Mouse (Mus musculus): ENCODE data around the gene Dnaja3. TPM values are rescaled to one million over a fixed set of nuclear protein-coding genes. Genes with fewer than 3 reads are reported as not detected.

Dnaja3 gene
- total RNA-seq (2014; fragmentation: Nextera tagmentation): 56.5 and 81.2 TPM in 2 replicates
- 71.0 and 106 TPM in 2 replicates for total RNA-seq (2017)

DNA sequence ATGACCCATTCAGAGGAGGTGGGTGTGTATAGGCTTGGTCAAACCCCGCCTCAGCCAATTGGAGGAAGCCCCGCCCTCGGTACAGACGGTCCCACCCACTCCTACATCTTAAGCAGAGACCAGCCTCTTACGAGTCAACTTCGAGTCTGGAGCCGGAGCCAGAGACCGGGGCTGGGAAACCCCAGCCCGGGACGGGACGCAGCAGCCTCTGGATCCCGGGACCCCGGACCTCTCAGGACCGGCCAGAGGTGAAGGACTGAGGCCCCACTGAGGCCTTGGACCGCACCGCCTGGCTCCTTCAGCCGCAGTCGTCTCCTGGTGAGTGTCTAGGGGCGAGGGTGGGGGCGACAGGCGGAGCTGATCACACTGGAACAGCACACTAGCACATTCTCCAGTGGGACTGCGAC is at the start of gene Dnaja3, which contains the start of gene Vasn:
Gene Dnaja3, plus strand, starts transcription at position 159 of the 407 bp plus-strand sequence.
Gene Vasn, plus strand, starts transcription at position 111 of the 407 bp plus-strand sequence.
- peak; percentile 84 for ATAC-seq (replicated peaks; ENCODE audit: low FRiP score, low TSS enrichment, poor library complexity, severe bottlenecking)

- ATAC-seq (replicated peaks; ENCODE audit: low FRiP score, low TSS enrichment, poor library complexity, severe bottlenecking): no peak
These were observed 49.6 kb upstream of the Dnaja3 start for GRCm38 (mm10) chr16:4590236-4590635.

DNA sequence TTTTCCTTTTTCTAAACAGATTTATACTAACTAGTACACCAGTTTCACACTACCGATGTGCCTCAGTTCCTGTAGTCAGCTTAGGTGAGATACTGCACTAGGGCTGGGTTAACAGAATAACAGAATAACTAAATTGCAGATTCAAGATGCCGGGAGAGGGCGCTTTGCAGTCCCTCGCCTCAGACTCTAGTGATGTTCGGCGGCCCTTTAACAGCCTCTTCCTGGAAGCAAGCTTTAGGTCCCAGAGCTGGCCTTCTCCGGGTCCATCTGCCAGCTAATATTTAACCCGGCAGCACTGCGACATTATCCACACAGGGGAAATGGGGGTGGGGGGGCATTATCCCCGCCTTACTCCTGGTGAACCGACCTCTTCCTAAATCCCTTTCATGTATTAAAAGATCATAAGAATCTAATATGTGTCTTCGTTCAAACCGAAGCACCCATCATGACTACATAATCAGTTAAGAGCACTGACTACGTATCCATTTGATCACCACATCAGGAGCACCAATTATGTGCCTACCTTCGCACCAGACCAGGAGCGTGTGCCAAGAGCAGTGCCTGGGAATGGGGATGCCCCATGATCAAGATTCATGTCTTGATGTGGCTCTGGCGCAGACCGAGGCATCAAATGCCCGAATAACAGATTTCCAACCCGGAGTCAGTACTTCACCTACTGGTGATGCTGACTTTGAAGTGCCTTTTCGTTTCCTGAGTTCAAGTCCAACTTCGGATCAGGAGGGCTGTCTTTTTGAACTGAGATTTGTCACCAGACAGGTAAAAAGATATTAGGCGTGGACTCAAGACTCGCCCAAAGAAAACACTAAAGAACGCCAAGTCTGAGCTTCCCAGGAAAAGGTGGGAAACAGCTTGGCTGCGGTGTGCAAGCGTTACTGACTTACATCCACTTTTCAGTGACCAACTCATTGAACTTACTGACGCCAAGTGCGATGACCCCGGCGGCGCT is 46.6 kb upstream of the Dnaja3 start:
- ATAC-seq (replicated peaks; ENCODE audit: low FRiP score, low TSS enrichment, poor library complexity, severe bottlenecking): 0 out of 2 replicates have a peak, but pooled peaks have one; percentile 39

- ATAC-seq (replicated peaks; ENCODE audit: low FRiP score, low TSS enrichment, poor library complexity, severe bottlenecking): no peak
These were observed 45.6 kb upstream of the Dnaja3 start, which contains the start of gene Glis2 for GRCm38 (mm10) chr16:4593971-4594813. Gene Glis2 (plus strand): TSS chr16:4594713.

DNA sequence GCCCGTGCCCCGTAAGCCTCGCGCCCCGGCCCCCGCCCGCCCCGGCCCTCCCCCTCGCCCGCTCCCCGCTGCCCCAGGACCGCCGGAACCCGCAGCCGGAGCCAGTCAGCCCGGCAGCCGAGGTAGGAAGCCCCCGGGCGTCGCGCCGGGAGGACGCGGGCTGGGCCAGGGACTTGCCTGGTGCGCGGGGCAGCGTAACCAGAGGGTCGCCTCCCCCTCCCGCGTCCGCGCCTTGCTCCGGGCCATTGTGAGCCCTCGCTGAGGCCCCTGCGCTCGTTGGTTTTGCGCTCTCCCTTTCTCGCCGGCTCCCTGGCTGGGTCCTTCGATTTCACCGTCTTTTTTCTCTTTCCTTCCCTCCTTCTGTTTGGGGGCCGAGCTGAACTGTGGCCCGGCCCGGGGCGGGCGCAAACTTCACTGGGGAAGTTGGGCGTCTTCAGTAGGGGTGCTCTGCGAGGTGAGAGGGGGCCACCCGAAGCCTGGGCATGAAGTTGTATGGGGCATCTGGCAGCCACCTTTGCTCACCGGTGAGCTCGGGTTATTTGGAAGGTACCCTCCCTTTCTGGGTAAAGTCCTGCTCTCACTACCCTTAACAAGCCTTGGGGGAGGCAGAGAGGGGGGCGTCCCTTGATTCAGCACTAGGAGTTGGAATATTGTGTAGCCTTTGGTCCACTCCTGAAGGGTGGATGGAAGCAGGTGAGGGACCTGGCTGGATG is 44.8 kb upstream of the Dnaja3 start:
- 0 out of 2 replicates have a peak, but pooled peaks have one; percentile 6 for ATAC-seq (replicated peaks; ENCODE audit: low FRiP score, low TSS enrichment, poor library complexity, severe bottlenecking)

- ATAC-seq (replicated peaks; ENCODE audit: low FRiP score, low TSS enrichment, poor library complexity, severe bottlenecking): no peak
These were observed 44.2 kb upstream of the Dnaja3 start for GRCm38 (mm10) chr16:4595527-4595963.

GRCm38 (mm10) chr16:4596141-4596728 is 43.6 kb upstream of the Dnaja3 start:
- no peak for ATAC-seq (replicated peaks; ENCODE audit: low FRiP score, low TSS enrichment, poor library complexity, severe bottlenecking)

GRCm38 (mm10) chr16:4596836-4597235 is 43.0 kb upstream of the Dnaja3 start:
- no peak for ATAC-seq (replicated peaks; ENCODE audit: low FRiP score, low TSS enrichment, poor library complexity, severe bottlenecking)

GRCm38 (mm10) chr16:4597296-4597695 is 42.5 kb upstream of the Dnaja3 start:
- ATAC-seq (replicated peaks; ENCODE audit: low FRiP score, low TSS enrichment, poor library complexity, severe bottlenecking): no peak

DNA sequence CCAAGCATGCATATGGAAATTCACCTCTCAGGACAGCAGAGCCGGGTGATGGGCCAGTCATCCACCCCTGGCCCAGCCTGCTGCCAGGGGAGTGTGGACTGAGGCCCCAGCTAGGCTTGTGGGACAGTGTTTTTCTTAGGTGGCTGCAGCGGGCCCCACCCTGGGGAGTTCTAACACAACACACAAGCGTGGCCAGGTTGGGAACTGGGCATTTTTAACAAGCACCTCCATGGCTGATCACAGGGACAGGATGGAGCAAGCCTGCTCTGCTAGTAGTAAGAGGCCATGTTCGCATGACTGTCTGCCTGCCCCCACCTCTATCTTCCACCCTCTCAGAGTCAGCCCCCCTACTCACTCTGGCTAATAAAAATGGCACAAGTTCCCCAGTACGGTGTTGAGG is 41.7 kb upstream of the Dnaja3 start:
- ATAC-seq (replicated peaks; ENCODE audit: low FRiP score, low TSS enrichment, poor library complexity, severe bottlenecking): no peak

DNA sequence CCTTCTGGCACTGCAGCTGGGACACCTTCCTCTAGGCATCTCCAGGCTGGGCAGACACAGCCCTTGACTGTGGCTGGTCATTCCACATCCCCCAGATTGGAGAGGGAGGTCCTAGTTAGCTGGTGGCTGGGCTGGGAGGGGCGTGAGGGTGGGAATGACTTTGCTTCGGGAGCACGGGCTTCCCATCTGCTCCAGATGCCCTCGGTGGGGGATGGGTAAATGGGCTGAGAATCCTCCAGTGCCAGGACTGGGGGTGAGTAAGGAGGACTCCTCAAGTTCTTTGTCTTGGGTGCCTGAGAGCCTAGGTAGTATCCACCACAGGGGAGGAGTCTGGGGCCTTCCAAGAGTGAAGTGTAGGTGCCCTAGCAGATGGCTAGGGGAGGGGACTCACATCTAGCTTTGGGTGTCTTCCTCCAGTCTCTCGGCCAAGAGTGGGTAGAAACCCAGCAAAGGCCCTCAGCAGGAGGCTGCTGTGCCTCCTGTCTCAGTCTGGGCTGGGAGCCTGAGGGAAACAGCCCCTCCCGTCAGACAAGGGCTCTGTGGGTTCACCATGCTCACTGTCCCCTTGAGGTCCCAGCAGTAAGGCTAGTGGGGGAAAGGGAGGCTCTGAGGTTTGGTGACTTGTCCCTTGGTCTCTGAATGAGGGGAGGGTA is 40.8 kb upstream of the Dnaja3 start:
- no peak for ATAC-seq (replicated peaks; ENCODE audit: low FRiP score, low TSS enrichment, poor library complexity, severe bottlenecking)

DNA sequence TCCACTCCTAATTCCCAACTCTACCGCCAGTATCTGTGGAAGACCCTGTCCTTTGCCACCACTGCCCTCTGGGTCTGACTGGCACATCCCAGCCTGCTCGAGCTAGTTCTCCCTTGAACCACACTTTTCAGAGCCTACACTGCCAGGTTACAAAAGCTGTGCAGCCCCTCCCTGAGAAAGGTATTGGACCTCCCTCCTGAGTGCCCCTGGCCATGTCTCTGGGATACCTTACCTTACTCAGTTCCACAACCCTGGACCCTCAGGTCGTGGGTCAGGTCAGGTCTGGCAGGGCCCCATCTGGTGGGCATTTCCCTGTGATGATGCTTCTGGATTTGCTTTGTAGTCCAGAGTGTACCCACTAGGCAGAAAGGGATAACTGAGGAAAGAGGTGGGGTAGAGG is 40.2 kb upstream of the Dnaja3 start:
- ATAC-seq (replicated peaks; ENCODE audit: low FRiP score, low TSS enrichment, poor library complexity, severe bottlenecking): no peak

GRCm38 (mm10) chr16:4600701-4601310 is 39.0 kb upstream of the Dnaja3 start:
- no peak for ATAC-seq (replicated peaks; ENCODE audit: low FRiP score, low TSS enrichment, poor library complexity, severe bottlenecking)

DNA sequence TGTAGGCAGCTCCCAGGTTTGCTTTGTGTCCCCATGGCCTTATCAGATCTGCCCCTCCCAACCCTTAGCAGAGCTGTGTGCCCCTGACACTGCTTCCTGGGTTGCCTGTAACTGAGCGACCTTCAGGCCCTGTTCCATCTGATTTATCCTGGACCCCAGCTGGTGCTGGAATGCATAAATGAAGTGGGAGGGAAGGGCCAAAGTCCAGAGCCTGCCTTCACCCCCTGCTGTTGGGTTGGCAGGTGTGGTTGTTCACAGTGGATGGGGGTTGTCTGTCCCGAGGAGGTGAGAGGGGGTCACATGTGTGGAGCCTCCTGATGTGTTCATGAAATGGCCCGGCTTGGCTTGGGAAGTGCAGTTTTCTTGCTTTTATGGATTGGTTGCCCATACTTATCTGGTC is 37.6 kb upstream of the Dnaja3 start:
- no peak for ATAC-seq (replicated peaks; ENCODE audit: low FRiP score, low TSS enrichment, poor library complexity, severe bottlenecking)

- no peak for ATAC-seq (replicated peaks; ENCODE audit: low FRiP score, low TSS enrichment, poor library complexity, severe bottlenecking)
These were observed 36.9 kb upstream of the Dnaja3 start for GRCm38 (mm10) chr16:4602766-4603452.

DNA sequence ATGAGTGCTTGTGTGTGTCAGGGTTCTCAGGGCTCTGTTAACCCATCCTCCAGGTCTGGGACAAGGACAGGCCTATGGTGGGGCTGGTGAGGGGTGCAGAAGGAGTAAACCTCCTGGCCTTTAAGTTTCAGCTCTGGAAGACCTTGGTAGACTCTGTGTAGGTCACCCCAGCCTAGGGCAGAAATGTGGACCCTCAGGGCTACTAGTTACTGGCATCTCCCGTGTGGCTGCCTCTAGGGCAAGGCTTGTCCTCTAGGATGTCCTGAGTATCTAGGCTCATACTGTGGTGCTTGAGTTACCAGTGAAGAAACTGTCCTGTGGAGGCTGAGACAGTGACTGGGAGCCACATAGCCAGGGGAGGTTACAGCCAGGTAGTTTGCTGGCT is 36.3 kb upstream of the Dnaja3 start:
- ATAC-seq (replicated peaks; ENCODE audit: low FRiP score, low TSS enrichment, poor library complexity, severe bottlenecking): no peak

- no peak for ATAC-seq (replicated peaks; ENCODE audit: low FRiP score, low TSS enrichment, poor library complexity, severe bottlenecking)
These were observed 35.4 kb upstream of the Dnaja3 start for GRCm38 (mm10) chr16:4604293-4604837.

All from megakaryocyte-erythroid progenitor cell, adult 5-6 weeks (primary cell).